ENCODE assay signal across 27 mouse cellular contexts in genomic region chr10:126894061-126894460, GRCm38 (mm10).
"Had no signal": no experiment of that assay in that cellular context is flagged by ENCODE, and none has a peak within 500 bp of the region (broad histone marks: within the 10 kb centered on the region; RNA-seq: fewer than 3 reads in every experiment).

No protein-coding gene starts in this region.

- H3K4me2 ChIP-seq: embryonic facial prominence, embryonic 12.5 days; embryonic facial prominence, embryonic 13.5 days; embryonic facial prominence, embryonic 15.5 days; forebrain, embryonic 12.5 days; forebrain, embryonic 13.5 days; forebrain, embryonic 15.5 days had no signal

- DNase-seq: cerebellum, adult 2 months; cerebellum, adult 8-10 months; cerebellum, adult 9-10 months; cerebellum, adult 9-11 months; cerebellum, postnatal 10 days; cerebellum, postnatal 14 days; cerebellum, postnatal 25 days; cerebellum, postnatal 36 days; embryo, embryonic 11 days; forebrain, postnatal 0 days; gastrocnemius, adult 2 months; gastrocnemius, postnatal 10 days; gastrocnemius, postnatal 14 days; gastrocnemius, postnatal 25 days; gastrocnemius, postnatal 36 days; heart, adult 2 months had no signal

- H3K9ac ChIP-seq: embryonic facial prominence, embryonic 12.5 days; embryonic facial prominence, embryonic 13.5 days; embryonic facial prominence, embryonic 15.5 days; forebrain, embryonic 12.5 days; forebrain, embryonic 13.5 days; forebrain, embryonic 15.5 days; forebrain, postnatal 0 days had no signal

- H3K27me3 ChIP-seq: embryonic facial prominence, embryonic 12.5 days; embryonic facial prominence, embryonic 13.5 days; embryonic facial prominence, embryonic 15.5 days; forebrain, embryonic 12.5 days; forebrain, embryonic 13.5 days; forebrain, embryonic 15.5 days had no signal

- H3K4me3 ChIP-seq: embryonic facial prominence, embryonic 10.5 days; embryonic facial prominence, embryonic 12.5 days; embryonic facial prominence, embryonic 13.5 days; embryonic facial prominence, embryonic 15.5 days; erythroblast, embryonic 14.5 days; forebrain, embryonic 10.5 days; forebrain, embryonic 12.5 days; forebrain, embryonic 13.5 days; forebrain, embryonic 15.5 days; gastrocnemius, adult 2 months; heart, adult 2 months had no signal

- H3K27ac ChIP-seq: embryonic facial prominence, embryonic 10.5 days; embryonic facial prominence, embryonic 12.5 days; embryonic facial prominence, embryonic 13.5 days; embryonic facial prominence, embryonic 15.5 days; forebrain, embryonic 10.5 days; forebrain, embryonic 12.5 days; forebrain, embryonic 13.5 days; forebrain, embryonic 15.5 days; gastrocnemius, adult 2 months; heart, adult 2 months had no signal

- H3K4me1 ChIP-seq: embryonic facial prominence, embryonic 10.5 days; embryonic facial prominence, embryonic 12.5 days; embryonic facial prominence, embryonic 15.5 days; forebrain, embryonic 10.5 days; forebrain, embryonic 12.5 days; forebrain, embryonic 13.5 days; forebrain, embryonic 15.5 days had no signal

- ATAC-seq: forebrain, embryonic 13.5 days; forebrain, embryonic 14.5 days; forebrain, embryonic 15.5 days; forebrain, embryonic 16.5 days; forebrain, postnatal 0 days had no signal

- H3K9me3 ChIP-seq: embryonic facial prominence, embryonic 12.5 days; embryonic facial prominence, embryonic 13.5 days; embryonic facial prominence, embryonic 15.5 days; forebrain, embryonic 12.5 days; forebrain, embryonic 13.5 days; forebrain, embryonic 15.5 days had no signal
